Mouse (Mus musculus): ENCODE data around the gene Iqgap2.

GRCm38 (mm10) chr13:95880633-95881032 lies 11.1 kb downstream of the Iqgap2 start:
- TF ChIP-seq CTCF (IDR thresholded peaks at IDR 0.05; ENCODE audit: low read depth), result no peak
- no peak for TF ChIP-seq EP300 (optimal IDR thresholded peaks at IDR 0.05)
